Mouse (Mus musculus) hindbrain, embryonic 11.5 days (tissue): ENCODE measurements around the gene Cep70. TPM values are rescaled to one million over a fixed set of nuclear protein-coding genes. Genes with fewer than 3 reads are reported as not detected.

ENCODE experiments used
- ATAC-seq: fragments of 200-750 bp; cut with Nextera tagmentation; 2 replicates; pipeline ENCODE4 v1.8.0; 2017; ENCODE audit warnings: mild to moderate bottlenecking, moderate TSS enrichment, moderate library complexity; ENCODE audit not compliant: low FRiP score
- DNase-seq: peaks from one replicate; pipeline ENCODE4 v3.0.0-alpha.2; 2015; ENCODE audit warnings: low spot score
- H3K27ac ChIP-seq: fragments of 300-500 bp; sonication (generic); 2 replicates; pipeline ENCODE4 v1.5.1; 2014; ENCODE audit warnings: mild to moderate bottlenecking, low read depth, low read length
- H3K27me3 ChIP-seq: fragments of 300-500 bp; sonication (generic); 2 replicates; pipeline ENCODE4 v1.6.1; 2014; ENCODE audit warnings: mild to moderate bottlenecking, low read length, moderate library complexity, mixed read lengths; ENCODE audit not compliant: control insufficient read depth, insufficient read depth
- H3K36me3 ChIP-seq: fragments of 300-500 bp; sonication (generic); 2 replicates; pipeline ENCODE4 v1.6.1; 2014; ENCODE audit warnings: mild to moderate bottlenecking, low read length, moderate library complexity, mixed read lengths; ENCODE audit not compliant: control insufficient read depth, insufficient read depth
- H3K4me1 ChIP-seq: fragments of 300-500 bp; sonication (generic); replicated peaks from 2 replicates; pipeline ENCODE4 v1.6.1; 2014; ENCODE audit warnings: low read length, mixed read lengths; ENCODE audit not compliant: control insufficient read depth, insufficient read depth
- H3K4me2 ChIP-seq: fragments of 300-500 bp; sonication (generic); replicated peaks from 2 replicates; pipeline ENCODE4 v1.6.1; 2014; ENCODE audit warnings: mild to moderate bottlenecking, low read depth, low read length
- H3K4me3 ChIP-seq: fragments of 300-500 bp; sonication (generic); 2 replicates; pipeline ENCODE4 v1.5.1; 2014; ENCODE audit warnings: low read depth, low read length
- H3K9ac ChIP-seq: fragments of 300-500 bp; sonication (generic); 2 replicates; pipeline ENCODE4 v1.6.1; 2014; ENCODE audit warnings: low read depth, low read length
- H3K9me3 ChIP-seq: fragments of 300-500 bp; sonication (generic); 2 replicates; pipeline ENCODE4 v1.6.1; 2016; ENCODE audit warnings: low read length; ENCODE audit not compliant: control insufficient read depth
- WGBS: fragments of 180-500 bp; shearing (Covaris S2); extraction: QIAGEN DNeasy Blood & Tissue Kit; methylation state at CpG from one replicate; pipeline ENCODE4 v1.1.7; 2014; 5-methylcytosine and 5-hydroxymethylcytosine counted together
- polyA plus RNA-seq: library from polyadenylated mRNA; unstranded; fragments of >200 nt; fragmentation: Nextera tagmentation; extraction: Ambion mirVana; gene quantifications from 2 replicates; pipeline ENCODE4 v1.2.1, GENCODE M21; 2014

The Cep70 gene
- polyA plus RNA-seq, 1 experiment from 2014 or later: 51.0 TPM

DNA sequence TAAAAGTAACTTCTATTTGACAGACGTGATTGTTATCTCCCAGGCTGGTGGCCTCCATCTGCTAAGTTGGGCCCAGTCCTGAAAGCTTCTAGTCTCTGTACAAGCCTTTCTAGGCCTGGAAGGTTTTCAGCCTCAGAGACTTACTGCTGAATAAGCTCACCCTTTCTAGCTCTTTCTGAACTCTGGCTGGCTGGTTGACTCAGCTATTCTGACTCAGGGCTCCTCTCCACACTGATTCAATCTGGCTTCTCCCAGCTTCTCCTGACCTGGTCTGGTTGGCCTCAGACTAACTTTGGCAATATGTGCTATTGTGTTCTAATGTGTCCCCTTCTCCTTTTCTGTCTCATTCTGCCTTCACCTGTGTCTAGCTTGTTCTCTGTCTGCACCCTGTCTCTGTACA lies 3.9 kb upstream of the Cep70 start:
- 83% methylated on average over 1 of the region's 1 CpGs for WGBS
- H3K27me3 ChIP-seq: no peaks in the 10 kb centered on the region
- no peak overlapping the region for H3K4me2 ChIP-seq
- DNase-seq: no peak
- H3K4me3 ChIP-seq: no peak overlapping the region
- no peaks in the 10 kb centered on the region for H3K9me3 ChIP-seq
- no peak for ATAC-seq
- H3K4me1 ChIP-seq: no peaks in the 10 kb centered on the region
- H3K27ac ChIP-seq: no peak overlapping the region
- no peaks in the 10 kb centered on the region for H3K36me3 ChIP-seq
- no peak overlapping the region for H3K9ac ChIP-seq

DNA sequence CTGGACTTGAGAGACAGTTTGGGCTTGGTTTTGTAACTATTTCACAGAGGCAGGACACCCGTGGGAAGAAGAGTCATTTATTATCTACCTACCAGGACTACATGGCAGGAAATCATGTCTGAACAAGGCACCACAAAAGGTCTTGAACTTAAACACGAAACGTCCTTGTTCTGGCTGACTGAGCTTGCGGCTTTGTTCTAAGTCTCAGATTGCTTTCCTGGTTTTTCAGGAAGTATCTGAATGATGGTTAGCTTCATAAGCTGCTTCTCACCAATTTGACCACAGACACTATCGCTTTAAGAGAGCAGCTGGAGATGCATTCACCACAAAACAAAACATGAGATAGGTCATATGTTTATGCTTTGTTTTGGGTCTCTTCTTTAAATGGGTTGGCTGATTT lies 2.6 kb upstream of the Cep70 start:
- DNase-seq (no peak), ATAC-seq (no peak)
- WGBS: 82% methylated on average over 5 of the region's 5 CpGs
- no peaks in the 10 kb centered on the region for H3K27me3 ChIP-seq
- H3K4me1 ChIP-seq: no peaks in the 10 kb centered on the region
- no peak overlapping the region for H3K9ac ChIP-seq
- H3K27ac ChIP-seq: no peak overlapping the region
- no peaks in the 10 kb centered on the region for H3K36me3 ChIP-seq
- H3K4me3 ChIP-seq: no peak overlapping the region
- no peaks in the 10 kb centered on the region for H3K9me3 ChIP-seq
- H3K4me2 ChIP-seq: no peak overlapping the region

DNA sequence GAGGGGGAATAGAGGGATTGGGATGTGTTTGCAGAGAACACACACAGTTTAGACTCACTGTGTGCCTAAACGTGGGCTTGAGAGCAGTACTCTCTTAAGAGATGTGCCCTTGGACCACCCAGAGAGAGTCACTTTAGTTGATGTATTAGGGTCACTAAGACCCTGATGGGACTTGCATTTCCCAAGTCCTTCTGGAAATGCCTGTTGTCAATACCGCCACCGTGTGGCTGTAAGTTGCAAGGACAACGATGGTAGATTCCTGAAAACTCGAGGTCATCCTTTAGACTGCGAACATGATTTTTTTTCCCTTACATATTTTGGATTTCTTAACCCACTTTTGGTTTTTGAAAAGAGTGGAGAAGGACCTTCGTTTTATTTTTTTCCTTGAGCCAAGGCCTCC lies 1.1 kb upstream of the Cep70 start:
- H3K9me3 ChIP-seq: no peaks in the 10 kb centered on the region
- H3K4me3 ChIP-seq: no peak overlapping the region
- DNase-seq: peak; percentile 84
- H3K27me3 ChIP-seq: no peaks in the 10 kb centered on the region
- H3K4me2 ChIP-seq: no peak overlapping the region
- no peaks in the 10 kb centered on the region for H3K4me1 ChIP-seq
- peak; percentile 25; the same call in 1 of the 2 replicates for ATAC-seq
- no peak overlapping the region for H3K9ac ChIP-seq
- no peaks in the 10 kb centered on the region for H3K36me3 ChIP-seq
- WGBS: 4% methylated on average over 7 of the region's 7 CpGs
- H3K27ac ChIP-seq: no peak overlapping the region

DNA sequence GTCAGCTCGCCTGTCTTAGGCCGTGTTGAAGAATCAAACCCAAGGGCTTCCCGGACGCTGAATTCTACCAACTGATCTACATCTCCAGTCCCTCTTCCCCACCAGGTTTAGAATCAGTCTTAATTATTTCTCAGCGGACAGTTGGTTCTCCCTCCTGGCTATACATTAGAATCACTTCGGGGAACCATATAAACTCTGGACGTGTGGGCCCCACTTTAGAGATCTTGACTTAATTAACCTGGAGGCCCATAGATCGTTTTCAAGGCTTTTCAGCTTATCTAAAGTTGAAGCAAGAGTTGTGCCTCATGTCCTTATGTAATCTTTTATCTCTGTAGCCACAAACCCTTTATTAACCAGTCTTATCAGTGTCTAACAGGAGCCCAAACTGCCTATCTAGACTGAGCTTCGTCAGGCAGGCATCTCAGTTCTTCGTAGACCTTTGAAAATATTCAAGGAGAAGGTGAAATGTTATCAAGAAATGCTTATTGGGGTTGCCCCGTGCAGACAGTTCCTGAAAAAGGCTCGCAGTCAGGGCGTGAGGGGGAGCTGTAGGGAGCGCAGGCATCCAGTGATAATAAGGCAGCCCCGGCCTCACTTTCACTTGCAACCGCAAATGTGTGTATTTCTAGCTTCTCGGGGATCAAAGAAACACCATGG lies 506 bp upstream of the Cep70 start:
- H3K4me1 ChIP-seq: no peaks in the 10 kb centered on the region
- no peak overlapping the region for H3K27ac ChIP-seq
- H3K4me2 ChIP-seq: peak overlapping the region; percentile 61
- peak overlapping the region; percentile 46 for H3K9ac ChIP-seq
- H3K27me3 ChIP-seq: no peaks in the 10 kb centered on the region
- no peaks in the 10 kb centered on the region for H3K9me3 ChIP-seq
- peak overlapping the region; percentile 83 for H3K4me3 ChIP-seq
- no peak; the same call in 1 of the 2 replicates for ATAC-seq
- 10% methylated on average over 17 of the region's 17 CpGs for WGBS
- DNase-seq: no peak
- no peaks in the 10 kb centered on the region for H3K36me3 ChIP-seq

DNA sequence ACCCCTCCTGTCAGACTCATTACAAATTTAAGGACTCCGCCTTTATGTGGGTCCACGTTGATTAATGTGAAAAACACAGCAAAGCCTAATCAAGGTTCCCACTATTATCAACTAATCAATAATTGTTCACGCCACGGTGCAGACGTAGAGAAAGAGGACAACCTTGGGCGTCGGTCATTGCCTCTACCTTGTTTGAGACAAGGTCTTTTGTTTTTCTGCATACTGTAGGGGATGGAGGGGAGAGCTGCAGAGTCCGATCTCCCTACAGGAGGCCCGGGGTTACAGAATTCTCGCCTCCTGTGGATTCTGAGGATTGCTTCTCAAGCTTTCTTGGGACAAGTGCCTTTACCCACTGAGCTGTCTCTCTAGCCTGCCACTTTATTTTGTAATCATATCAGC lies 727 bp downstream of the Cep70 start:
- Histone ChIP-seq H3K9me3 (no peaks in the 10 kb centered on the region), H3K27ac (no peak overlapping the region)

DNA sequence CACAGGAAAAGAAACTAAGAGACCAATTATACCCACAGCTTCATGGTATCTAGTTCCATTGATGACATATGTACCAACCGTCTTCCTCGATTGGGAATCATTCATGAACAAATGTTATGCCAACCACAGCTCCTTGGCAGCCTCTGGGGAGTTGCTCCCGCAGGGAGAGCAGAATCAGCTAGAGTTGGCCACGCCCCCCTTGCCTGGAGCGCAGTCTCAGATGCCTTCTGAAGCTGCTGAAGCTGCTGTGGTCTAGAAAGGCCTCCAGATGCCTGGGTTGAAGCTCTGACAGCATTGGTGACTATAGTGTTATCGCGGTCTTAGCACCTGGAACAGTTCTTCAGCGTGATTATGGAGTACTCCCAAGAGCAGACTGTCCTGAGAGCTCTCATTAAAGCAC lies 5.1 kb downstream of the Cep70 start:
- WGBS: 52% methylated on average over 8 of the region's 8 CpGs
- no peak overlapping the region for H3K4me2 ChIP-seq
- no peak overlapping the region for H3K9ac ChIP-seq
- H3K9me3 ChIP-seq: no peaks in the 10 kb centered on the region
- ATAC-seq (no peak), DNase-seq (no peak)
- H3K27ac ChIP-seq: no peak overlapping the region
- H3K27me3 ChIP-seq: no peaks in the 10 kb centered on the region
- H3K4me3 ChIP-seq: no peak overlapping the region
- no peaks in the 10 kb centered on the region for H3K4me1 ChIP-seq
- H3K36me3 ChIP-seq: no peaks in the 10 kb centered on the region

More for the DNA sequence above, 727 bp downstream of the Cep70 start:
- H3K36me3 ChIP-seq: no peaks in the 10 kb centered on the region
- peak; percentile 48; the same call in 1 of the 2 replicates for ATAC-seq
- H3K4me1 ChIP-seq: no peaks in the 10 kb centered on the region
- peak overlapping the region; percentile 83 for H3K4me3 ChIP-seq
- H3K4me2 ChIP-seq: peak overlapping the region; percentile 61
- no peaks in the 10 kb centered on the region for H3K27me3 ChIP-seq
- no peak for DNase-seq
- WGBS: 1% methylated on average over 10 of the region's 10 CpGs
- peak overlapping the region; percentile 76 for H3K9ac ChIP-seq

DNA sequence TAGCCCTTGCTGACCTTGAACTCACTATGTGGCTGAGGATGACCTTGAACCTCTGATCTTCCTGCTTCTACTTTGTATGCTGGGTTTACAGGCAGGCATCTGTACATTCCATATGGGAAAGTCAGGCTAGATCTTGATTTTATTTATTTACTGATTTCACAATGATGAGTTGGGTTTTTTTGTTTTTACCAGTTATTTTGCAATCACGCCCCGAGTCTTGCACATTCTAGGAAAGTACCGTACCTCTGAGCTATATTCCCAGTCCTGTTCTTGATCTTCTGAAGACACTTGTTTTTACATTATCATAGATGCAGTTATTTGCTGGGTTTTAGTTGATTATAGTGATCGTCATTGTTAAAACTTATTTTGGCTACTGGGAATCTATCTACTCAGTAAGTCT lies 5.7 kb downstream of the Cep70 start:
- Histone ChIP-seq H3K36me3 (no peaks in the 10 kb centered on the region), H3K4me3 (no peak overlapping the region), H3K27ac (no peak overlapping the region), H3K9ac (no peak overlapping the region), H3K4me2 (no peak overlapping the region), H3K9me3 (no peaks in the 10 kb centered on the region), H3K4me1 (no peaks in the 10 kb centered on the region), H3K27me3 (no peaks in the 10 kb centered on the region)
- no peak for ATAC-seq
- 98% methylated on average over 4 of the region's 4 CpGs for WGBS
- no peak for DNase-seq

DNA sequence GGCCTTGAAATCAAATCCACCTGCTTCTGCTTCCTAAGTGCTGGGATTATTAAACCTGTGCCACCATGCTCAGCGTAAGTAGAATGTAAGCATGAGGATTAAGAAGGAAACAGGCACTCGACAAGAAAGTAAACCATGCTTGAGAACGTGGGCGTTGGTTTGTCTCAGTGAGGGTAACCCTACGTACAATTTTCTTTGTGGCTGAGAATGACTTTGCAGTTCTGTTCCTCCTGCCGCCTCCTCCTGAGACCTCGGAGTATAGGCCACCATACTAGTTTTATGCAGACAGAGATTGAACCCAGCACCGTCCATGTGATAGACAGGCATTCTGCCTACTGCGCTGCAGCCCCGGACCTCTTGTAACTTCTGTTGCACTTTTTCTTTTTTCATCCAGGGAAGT lies 10.7 kb downstream of the Cep70 start:
- ATAC-seq: no peak
- no peak for DNase-seq
- Histone ChIP-seq H3K27me3 (no peaks in the 10 kb centered on the region), H3K36me3 (no peaks in the 10 kb centered on the region), H3K27ac (no peak overlapping the region), H3K9me3 (no peaks in the 10 kb centered on the region), H3K4me1 (no peaks in the 10 kb centered on the region), H3K9ac (no peak overlapping the region), H3K4me2 (no peak overlapping the region), H3K4me3 (no peak overlapping the region)
- WGBS: 93% methylated on average over 10 of the region's 10 CpGs

DNA sequence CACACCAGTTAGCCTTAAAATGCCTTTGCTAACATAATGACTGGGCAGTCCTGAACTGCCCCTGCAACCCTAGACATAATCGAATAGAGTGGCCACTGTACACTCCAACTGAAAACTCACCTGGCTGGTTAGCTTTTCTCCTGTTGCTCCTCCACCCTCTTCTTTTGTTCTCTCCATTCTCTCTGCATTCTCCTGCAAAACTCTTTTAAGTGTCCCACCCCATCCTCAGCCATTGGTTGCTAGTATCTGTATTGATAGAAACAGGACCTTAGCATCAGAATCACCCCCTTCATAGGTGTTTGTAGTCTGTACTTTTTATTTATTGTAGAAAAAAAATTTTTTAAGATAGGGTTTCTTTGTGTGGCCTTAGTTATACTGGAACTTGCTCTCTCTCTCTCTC lies 13.0 kb downstream of the Cep70 start:
- no peaks in the 10 kb centered on the region for H3K36me3 ChIP-seq
- H3K27me3 ChIP-seq: no peaks in the 10 kb centered on the region
- no peak overlapping the region for H3K27ac ChIP-seq
- ATAC-seq: no peak
- 90% methylated on average over 1 of the region's 1 CpGs for WGBS
- no peak overlapping the region for H3K9ac ChIP-seq
- no peak for DNase-seq
- no peaks in the 10 kb centered on the region for H3K4me1 ChIP-seq
- H3K9me3 ChIP-seq: no peaks in the 10 kb centered on the region
- H3K4me2 ChIP-seq: no peak overlapping the region
- no peak overlapping the region for H3K4me3 ChIP-seq
